Mouse (Mus musculus) left cerebral cortex, adult 8-10 months (tissue): Measurements from ENCODE around the gene Rtn1. TPM values are rescaled to one million over a fixed set of nuclear protein-coding genes. Genes with fewer than 3 reads are reported as not detected.

ENCODE experiments used
- DNase-seq, 2 experiments: peaks; one replicate each; pipeline ENCODE4 v3.0.0; 2022; ENCODE audit warnings: low spot score in 2 of 2
- total RNA-seq, 4 experiments: library from RNA; stranded (reverse); gene quantifications; 2 replicates each; pipeline ENCODE4 v1.2.4; 2022

The Rtn1 gene
- total RNA-seq, 4 experiments from 2014 or later, result 1,330 to 1,358 (median 1,352) TPM

DNA sequence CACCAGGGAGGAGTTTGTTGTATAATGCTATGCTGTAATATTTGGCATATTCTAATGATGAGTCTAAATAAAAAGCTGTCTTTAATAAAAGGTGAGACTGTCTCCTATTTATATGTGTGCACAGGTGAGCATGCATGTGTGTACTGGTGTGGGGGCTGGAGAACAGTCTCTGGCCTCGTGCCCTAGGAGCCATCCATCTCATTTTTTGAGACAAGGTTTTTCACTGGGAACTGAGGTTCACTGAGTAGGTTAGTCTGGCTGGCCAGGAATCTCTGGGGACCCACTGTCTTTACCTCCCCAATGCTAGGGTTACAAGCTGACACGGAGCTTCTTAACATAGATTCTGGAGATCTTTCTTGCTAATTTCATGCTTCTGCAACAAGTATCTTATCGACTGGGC, 176.7 kb downstream of the Rtn1 start:
- DNase-seq, result no peak

DNA sequence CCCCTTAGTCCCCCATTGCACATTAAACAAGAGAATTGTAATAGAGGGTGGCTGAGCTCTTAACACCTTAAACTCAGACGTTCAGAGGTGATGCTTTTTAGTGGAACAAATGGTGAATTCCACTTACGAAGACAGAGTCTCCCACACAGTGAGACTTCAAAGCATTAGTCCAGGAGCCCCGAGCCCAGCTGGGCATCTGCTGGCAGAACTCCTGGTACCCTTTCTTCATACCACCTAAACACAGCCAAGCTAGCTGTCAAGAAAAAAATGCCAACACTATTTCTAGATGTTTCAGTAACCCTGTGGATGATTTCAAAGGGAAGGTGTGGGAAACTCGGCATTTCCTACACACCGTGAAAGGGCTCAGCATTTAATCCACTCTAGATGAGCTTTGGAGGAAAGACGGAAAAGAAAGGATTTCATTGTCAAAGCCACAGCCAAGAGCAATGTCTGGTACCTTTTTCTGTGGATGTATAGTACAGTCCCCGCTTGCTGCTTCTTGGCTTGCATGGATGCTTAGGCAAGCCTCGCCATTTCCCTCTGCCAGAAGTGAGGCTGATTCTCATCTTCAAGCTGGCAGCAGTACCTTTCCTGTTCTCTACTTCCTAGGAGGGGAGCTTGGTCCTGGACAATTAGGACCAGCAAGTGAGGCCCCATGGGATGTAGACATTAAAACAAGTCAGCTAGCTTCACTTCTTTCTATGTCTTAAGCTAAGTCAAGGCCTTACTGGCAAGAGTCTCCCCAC, 179.2 kb downstream of the Rtn1 start:
- DNase-seq, result no peak

DNA sequence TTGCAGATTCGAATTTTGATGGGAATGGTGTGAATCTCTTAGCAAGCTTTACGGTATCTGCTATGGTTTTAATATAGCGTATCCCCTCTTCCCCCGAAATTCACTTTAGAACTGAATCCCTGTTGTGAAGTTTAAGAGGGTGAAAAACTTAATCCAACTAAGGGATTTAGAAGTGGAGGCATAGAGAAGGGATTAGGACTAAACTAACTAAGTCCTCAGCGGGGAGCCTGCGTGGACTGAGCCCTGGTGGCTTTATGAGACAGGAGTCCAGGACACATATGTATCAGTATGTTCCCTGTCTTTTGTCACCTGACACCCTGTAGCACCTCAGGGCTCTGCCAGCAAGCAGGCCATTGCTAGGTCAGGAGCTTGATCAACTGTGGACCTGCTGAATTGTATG, 181.1 kb downstream of the Rtn1 start:
- no peak for DNase-seq

DNA sequence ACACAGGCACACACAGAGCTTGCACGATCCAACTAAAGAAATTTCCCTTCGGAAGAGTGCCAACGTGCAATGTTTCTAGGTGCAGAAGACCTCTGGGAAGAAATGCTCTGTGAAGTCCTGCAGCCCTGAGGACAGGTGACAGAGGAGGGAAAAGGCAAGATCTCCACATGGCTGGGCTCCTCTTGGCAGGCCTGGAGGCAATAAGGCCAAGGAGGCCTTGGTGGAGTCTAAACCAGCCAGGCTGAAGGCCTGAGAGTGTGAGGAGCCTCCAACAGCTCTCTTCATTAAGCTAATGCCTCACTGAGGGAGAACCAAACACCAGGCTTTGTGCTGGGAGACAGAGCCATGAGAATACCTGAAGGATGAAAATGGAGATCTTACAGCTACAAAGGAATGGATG, 183.5 kb downstream of the Rtn1 start:
- no peak for DNase-seq

DNA sequence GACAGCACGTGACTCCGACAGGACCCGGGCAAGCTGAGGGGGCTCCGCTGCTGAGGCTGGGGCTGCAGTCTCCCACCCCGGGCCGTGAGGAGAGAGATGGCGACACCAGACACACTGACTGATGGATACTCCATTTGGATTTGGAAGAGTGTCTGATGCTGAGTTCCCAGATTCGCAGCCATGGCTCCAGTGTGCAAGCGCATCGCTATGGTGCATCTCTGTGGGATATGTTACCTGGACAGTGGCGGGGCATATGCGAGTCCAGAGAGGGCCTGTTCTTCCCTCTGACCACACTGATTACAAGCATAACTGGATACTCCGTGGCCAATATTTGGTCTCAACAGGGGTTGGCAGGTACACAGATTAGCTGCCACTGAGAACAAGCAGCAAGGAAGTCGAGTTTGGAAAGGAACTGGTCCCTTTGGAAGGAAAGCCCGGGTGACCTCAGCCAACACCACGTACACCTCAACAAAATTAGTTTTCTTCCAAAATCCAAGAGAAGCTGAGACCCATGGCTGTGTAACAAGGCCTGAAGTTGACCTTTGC, 185.2 kb downstream of the Rtn1 start:
- no peak for DNase-seq

DNA sequence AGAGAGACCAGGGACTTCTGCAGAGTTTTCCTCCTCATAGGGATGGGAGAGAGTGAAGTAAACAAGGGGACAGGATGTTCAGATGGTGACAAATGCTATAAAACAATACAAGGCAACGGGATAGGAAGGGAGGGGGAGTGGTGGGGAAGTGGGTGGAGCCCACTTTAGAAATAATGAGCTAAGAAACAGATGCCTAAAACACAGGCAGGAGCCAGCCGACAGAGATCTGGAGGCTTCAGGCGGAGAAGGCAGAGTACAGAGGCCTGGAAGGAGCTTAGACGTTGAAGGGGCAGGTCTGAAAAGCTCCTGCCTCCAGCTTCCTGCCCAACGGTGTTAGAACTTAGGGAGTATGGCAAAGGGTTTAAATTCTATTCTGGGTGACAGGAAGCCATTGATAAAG, 195.3 kb downstream of the Rtn1 start:
- DNase-seq, result no peak

DNA sequence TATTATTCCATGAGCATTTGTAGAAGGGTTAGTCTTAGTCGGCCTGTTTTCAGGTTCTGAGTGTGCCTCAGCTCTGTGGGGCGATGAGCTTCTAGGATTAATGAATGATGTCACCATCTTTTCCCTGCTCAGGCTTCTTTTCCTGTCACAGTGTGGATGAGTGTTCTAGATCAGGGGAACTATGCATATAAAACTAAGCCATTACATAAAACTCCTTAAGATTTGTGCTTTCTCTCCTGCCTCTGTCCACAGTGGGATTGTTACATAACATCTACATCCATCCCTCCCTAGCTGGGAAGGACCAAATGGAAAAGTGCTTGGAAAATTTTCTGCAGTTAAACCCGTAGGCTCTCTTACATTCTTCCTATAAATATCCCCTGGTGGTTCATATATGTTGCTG, 208.0 kb downstream of the Rtn1 start:
- DNase-seq, result no peak

DNA sequence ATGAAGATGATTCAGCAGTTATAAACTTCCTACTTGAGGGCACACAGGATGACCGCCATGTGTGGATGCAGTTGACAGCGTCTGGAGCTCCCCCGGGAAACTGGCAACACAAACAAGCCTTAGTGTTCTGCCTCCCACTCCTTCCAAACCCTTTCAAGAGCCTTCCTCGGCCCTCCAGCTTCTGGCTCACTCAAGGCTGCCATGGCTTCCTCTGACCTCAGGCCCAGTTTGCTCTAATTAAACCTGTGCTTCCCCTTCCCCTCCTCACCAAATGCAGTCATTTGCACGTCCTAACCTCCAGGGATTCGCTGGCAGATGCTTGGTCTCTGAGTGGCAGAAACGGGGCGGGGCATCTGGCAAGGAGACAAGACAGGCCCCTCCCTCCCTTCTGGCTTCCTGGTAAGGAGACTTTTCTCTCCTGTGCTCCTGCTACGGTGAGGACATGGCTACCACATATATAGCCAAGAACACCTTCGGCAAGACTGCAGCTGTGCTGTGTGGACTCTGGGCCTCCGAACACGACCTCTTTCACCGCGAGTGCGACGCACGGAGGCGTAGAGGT, 210.8 kb downstream of the Rtn1 start:
- DNase-seq, result no peak

DNA sequence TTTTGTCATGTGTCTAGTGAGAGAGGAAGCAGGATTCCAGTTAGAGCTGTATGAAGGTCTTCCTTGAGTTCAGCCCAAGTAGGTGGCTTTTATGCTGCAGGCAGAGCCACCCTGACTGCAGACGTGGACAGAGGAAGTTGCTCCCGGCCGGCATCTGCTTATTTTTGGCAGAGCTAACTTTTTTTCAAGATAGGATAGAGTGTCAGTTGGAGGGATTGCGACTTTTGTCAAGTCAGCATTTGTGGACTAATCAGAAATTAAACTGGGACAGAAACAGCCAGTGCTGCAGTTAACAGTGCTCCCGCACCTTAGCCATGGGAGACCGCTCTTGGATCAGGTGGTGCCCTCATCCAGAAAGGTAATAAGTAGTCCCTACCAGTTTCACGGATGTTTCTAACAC, 211.4 kb downstream of the Rtn1 start:
- DNase-seq, result no peak

DNA sequence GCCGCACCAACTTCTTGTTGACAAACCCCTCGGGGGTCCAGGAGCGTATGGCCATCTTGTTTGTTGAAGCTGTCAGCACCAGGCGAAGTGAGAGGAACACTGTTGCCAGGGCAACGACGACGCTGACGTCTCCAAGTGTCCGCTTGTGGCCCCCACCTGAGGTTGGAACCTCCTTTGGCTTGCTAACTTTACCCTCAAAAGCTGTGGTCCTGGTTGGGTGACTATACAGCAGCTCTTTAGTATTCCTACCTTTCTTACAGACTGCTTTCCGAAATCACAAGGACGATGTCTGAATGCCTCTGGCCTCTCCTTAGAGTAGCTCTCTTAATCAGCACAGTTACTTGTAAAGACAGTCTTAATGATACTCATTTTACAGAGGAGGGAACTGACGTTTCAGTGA, 223.9 kb downstream of the Rtn1 start, which contains the start of gene Ccdc175:
TSS of gene Ccdc175 (minus strand) at position 101 of the 400 bp plus-strand sequence.
- no peak for DNase-seq

DNA sequence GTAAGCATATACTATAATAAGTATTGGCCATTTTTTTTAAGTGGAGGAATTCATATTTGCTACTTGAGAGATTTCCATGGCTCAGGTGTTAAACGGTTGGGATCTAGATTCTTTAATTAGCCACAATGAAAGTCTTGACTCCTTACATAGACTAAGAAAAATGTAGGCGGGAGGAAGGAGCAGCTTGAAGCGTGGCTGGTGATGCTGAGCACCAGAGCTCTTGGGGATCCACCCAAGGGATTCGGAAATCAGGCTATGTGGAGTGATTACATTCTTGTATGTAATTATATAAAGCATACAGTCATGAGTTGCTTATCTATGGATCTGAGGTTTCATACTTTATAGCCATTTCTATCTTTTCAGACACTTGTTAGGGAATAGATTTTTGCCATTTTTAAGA, 229.3 kb downstream of the Rtn1 start:
- DNase-seq, result peak in 1 of 2 experiments; percentile 32

DNA sequence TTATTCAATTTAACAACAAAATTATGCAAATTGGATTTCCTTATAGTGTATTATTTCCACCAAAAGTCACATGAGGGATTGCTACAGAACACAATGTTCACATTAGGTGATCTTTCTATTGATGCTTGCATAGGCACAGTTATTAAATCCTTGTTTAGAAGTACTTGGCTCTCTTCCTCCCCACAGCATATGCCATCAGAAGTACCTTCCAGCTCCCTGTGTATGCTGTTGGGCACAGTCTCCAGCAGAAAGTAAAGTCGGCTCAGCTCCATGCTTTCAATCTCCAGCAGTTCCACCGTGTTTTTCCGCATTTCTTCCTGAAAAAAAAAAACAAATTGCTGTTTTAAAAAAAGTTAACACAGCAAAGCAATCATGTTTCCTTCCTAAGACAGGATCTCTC, 230.5 kb downstream of the Rtn1 start:
- DNase-seq, result no peak

Other genes with a start within 250 kb of the Rtn1 start
- not detected for gene Ccdc175, start 224.0 kb downstream of the Rtn1 start, total RNA-seq
- gene Lrrc9, start 32.8 kb upstream of the Rtn1 start, total RNA-seq, result 1 to 10 TPM; 4.0 to 5.7 (median 4.3) TPM
- gene Pcnx4, start 127.3 kb upstream of the Rtn1 start, total RNA-seq, result 10 to 100 TPM; 30.6 to 37.6 (median 33.8) TPM
- gene Gm4756, start 240.6 kb upstream of the Rtn1 start, total RNA-seq, result not detected